Mouse (Mus musculus): ENCODE results near the gene Zswim8.

GRCm38 (mm10) chr14:20772808-20773207 is 65.5 kb downstream of the Zswim8 start:
- TF ChIP-seq POLR2A (IDR thresholded peaks at IDR 0.05; ENCODE audit: insufficient read depth, low read length) (no peak), CTCF (IDR thresholded peaks at IDR 0.05; ENCODE audit: low read depth, low read length) (no peak), EP300 (IDR thresholded peaks at IDR 0.05; ENCODE audit: insufficient read depth, low read depth, low read length) (no peak)
